Mouse (Mus musculus) lung, embryonic 16.5 days (tissue): Measurements from ENCODE around the gene Srgap3. TPM values are rescaled to one million over a fixed set of nuclear protein-coding genes. Genes with fewer than 3 reads are reported as not detected.

Experiments
- ATAC-seq: fragments of 200-750 bp; cut with Nextera tagmentation; 2 replicates; pipeline ENCODE4 v1.8.0; 2017; ENCODE audit warnings: low read depth, mild to moderate bottlenecking, moderate library complexity
- H3K27ac ChIP-seq: fragments of 300-500 bp; sonication (generic); 2 replicates; pipeline ENCODE4 v1.5.1; 2014; ENCODE audit warnings: mild to moderate bottlenecking, control low read depth, low read length
- H3K27me3 ChIP-seq: fragments of 300-500 bp; sonication (generic); 2 replicates; pipeline ENCODE4 v1.6.1; 2014; ENCODE audit warnings: low read depth, low read length, mixed read lengths; ENCODE audit not compliant: control insufficient read depth, insufficient read depth
- H3K36me3 ChIP-seq: fragments of 300-500 bp; sonication (generic); 2 replicates; pipeline ENCODE4 v1.6.1; 2014; ENCODE audit warnings: low read length; ENCODE audit not compliant: control insufficient read depth, insufficient read depth
- H3K4me1 ChIP-seq: fragments of 300-500 bp; sonication (generic); replicated peaks from 2 replicates; pipeline ENCODE4 v1.6.1; 2014; ENCODE audit warnings: low read length, mixed read lengths; ENCODE audit not compliant: control insufficient read depth, insufficient read depth
- H3K4me2 ChIP-seq: fragments of 300-500 bp; sonication (generic); 2 replicates; pipeline ENCODE4 v1.6.1; 2014; ENCODE audit warnings: low read depth, low read length, control low read depth
- H3K4me3 ChIP-seq: fragments of 300-500 bp; sonication (generic); 2 replicates; pipeline ENCODE4 v1.5.1; 2014; ENCODE audit warnings: mild to moderate bottlenecking, low read length, control low read depth
- H3K9ac ChIP-seq: fragments of 300-500 bp; sonication (generic); 2 replicates; pipeline ENCODE4 v1.6.1; 2014; ENCODE audit warnings: low read length, control low read depth
- H3K9me3 ChIP-seq: fragments of 300-500 bp; sonication (generic); 2 replicates; pipeline ENCODE4 v1.6.1; 2016; ENCODE audit warnings: low read length; ENCODE audit not compliant: control insufficient read depth
- WGBS: fragments of 180-500 bp; shearing (Covaris S2); extraction: QIAGEN DNeasy Blood & Tissue Kit; methylation state at CpG from one replicate; pipeline ENCODE4 v1.1.7; 2014; 5-methylcytosine and 5-hydroxymethylcytosine counted together
- polyA plus RNA-seq: library from polyadenylated mRNA; unstranded; fragments of >200 nt; fragmentation: Nextera tagmentation; extraction: Ambion mirVana; gene quantifications from 2 replicates; pipeline ENCODE4 v1.2.1, GENCODE M21; 2015

Gene Srgap3
- polyA plus RNA-seq, 1 experiment from 2014 or later = 3.3 TPM

GRCm38 (mm10) chr6:112691523-112691922, 255.5 kb downstream of the Srgap3 start:
- no peaks in the 10 kb centered on the region for H3K9me3 ChIP-seq
- H3K4me1 ChIP-seq = peaks cover 4% of the 10 kb centered on the region
- no peak for ATAC-seq
- no peak overlapping the region for H3K4me3 ChIP-seq
- no peak overlapping the region for H3K27ac ChIP-seq
- peaks cover 6% of the 10 kb centered on the region; the same call in 1 of the 2 replicates for H3K36me3 ChIP-seq
- no peaks in the 10 kb centered on the region for H3K27me3 ChIP-seq
- no peak overlapping the region for H3K9ac ChIP-seq
- 100% methylated on average over 1 of the region's 1 CpGs for WGBS
- no peak overlapping the region for H3K4me2 ChIP-seq

GRCm38 (mm10) chr6:112688033-112688432, 259.0 kb downstream of the Srgap3 start:
- Histone ChIP-seq H3K4me2 (no peak overlapping the region), H3K4me1 (no peaks in the 10 kb centered on the region), H3K9me3 (no peaks in the 10 kb centered on the region), H3K4me3 (no peak overlapping the region), H3K27ac (no peak overlapping the region), H3K36me3 (peaks cover 9% of the 10 kb centered on the region; the same call in 1 of the 2 replicates), H3K9ac (no peak overlapping the region), H3K27me3 (no peaks in the 10 kb centered on the region)
- ATAC-seq = no peak
- WGBS = 71% methylated on average over 3 of the region's 3 CpGs

GRCm38 (mm10) chr6:112686485-112686884, 260.6 kb downstream of the Srgap3 start:
- H3K9me3 ChIP-seq = no peaks in the 10 kb centered on the region
- no peak overlapping the region for H3K4me3 ChIP-seq
- H3K27ac ChIP-seq = no peak overlapping the region
- WGBS = 75% methylated on average over 7 of the region's 7 CpGs
- H3K36me3 ChIP-seq = peaks cover 7% of the 10 kb centered on the region; the same call in 1 of the 2 replicates
- H3K4me2 ChIP-seq = no peak overlapping the region
- H3K9ac ChIP-seq = no peak overlapping the region
- H3K27me3 ChIP-seq = no peaks in the 10 kb centered on the region
- no peaks in the 10 kb centered on the region for H3K4me1 ChIP-seq
- ATAC-seq = no peak

- Histone ChIP-seq H3K27ac (no peak overlapping the region), H3K9ac (no peak overlapping the region), H3K4me1 (no peaks in the 10 kb centered on the region), H3K4me3 (no peak overlapping the region), H3K27me3 (no peaks in the 10 kb centered on the region), H3K36me3 (peaks cover 9% of the 10 kb centered on the region), H3K4me2 (no peak overlapping the region), H3K9me3 (no peaks in the 10 kb centered on the region)
- WGBS = 72% methylated on average over 2 of the region's 2 CpGs
- no peak for ATAC-seq
Observed at GRCm38 (mm10) chr6:112684065-112684464, 263.0 kb downstream of the Srgap3 start.

Other genes with a start within 250 kb of the Srgap3 start
- gene Thumpd3, start 99.0 kb upstream of the Srgap3 start, polyA plus RNA-seq = 43.7 TPM in 2 replicates
- gene Setd5, start 130.1 kb upstream of the Srgap3 start, polyA plus RNA-seq = 72.1 and 75.6 TPM in 2 replicates
- gene Lhfpl4, start 248.1 kb upstream of the Srgap3 start, polyA plus RNA-seq = 0.54 and 0.89 TPM in 2 replicates